Mouse (Mus musculus) gastrocnemius, postnatal 10 days (tissue): ENCODE results near the gene Grk3. TPM values are rescaled to one million over a fixed set of nuclear protein-coding genes. Genes with fewer than 3 reads are reported as not detected.

Experiments used
- DNase-seq: peaks from one replicate; pipeline ENCODE4 v3.0.0; 2021; ENCODE audit warnings: mixed read lengths
- total RNA-seq, 2 experiments: library from RNA; stranded (reverse); gene quantifications; 2 replicates each; pipeline ENCODE4 v1.2.3; 2021

The Grk3 gene
- total RNA-seq, 2 experiments from 2014 or later = 3.9 to 4.9 TPM

DNA sequence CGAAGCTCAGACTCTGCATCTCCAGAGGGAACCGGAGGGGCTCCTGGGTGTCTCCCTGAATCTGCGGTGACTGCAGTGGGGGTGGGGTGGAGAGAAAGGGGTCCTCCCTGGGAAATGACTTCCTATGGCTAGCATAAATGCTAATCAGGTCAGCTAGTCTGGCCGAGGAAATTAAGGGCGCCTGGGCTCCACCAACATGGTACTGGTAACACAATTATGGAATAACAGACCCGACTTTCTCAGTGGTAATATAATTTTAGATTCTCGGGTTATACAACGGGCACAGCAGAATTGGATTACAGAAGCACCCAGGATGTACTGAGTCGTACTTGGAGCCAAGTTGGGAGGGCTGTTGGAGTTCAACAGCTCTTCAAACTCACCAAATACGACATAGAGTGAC, 79.0 kb downstream of the Grk3 start:
- DNase-seq = no peak

- no peak for DNase-seq
These were observed 80.2 kb downstream of the Grk3 start for GRCm38 (mm10) chr5:112935436-112935835.

DNA sequence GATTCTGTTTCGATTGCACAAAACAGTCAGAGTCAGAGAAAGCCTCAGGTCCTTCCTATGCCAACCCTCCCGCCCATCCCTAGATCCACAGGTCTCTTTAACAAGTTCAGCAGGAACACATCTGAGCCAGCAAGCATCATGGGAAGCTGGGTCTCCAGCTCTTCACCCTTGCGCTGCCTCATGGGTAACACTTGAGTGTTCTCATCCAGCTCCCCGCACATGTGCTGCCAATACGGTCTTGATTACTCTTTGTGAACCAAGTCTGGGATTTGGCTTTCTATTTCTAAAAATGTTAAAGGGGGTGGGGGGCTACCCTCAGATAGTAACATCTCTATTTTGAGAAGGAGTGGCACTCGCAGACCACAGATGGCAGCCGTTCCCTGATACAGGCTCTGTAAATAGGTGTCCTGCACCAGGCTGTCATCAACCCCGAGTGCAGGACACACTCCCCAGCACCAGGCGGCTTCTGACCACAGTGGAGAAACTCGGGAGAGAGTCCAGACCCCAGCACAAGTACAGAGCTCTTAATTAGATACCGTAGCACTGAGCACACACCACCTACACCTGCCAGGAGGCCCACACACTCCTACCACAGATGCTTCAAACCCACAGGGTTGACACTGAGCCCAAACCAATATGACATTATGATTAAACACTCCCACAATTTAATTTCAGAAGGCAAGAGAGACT, 82.6 kb downstream of the Grk3 start:
- DNase-seq = no peak

DNA sequence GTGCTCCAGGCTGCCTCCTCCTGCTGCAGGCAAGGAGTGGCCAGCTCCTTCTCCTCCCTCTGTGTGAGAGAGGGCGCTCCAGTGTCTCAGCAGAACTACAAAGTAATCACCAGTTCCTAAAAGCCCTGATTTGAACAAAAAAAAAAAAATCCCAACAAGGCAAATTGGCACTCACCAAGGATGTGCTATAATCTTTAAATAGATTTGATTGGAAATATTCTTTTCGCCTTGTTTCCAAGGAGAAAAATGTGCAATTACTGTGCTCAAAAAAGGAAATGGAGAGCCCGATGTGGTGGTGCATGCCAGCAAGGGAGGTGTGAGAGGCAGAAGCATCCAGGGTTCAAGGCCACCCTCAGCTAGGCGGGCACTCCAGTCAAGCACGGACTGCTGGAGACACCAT, 83.7 kb downstream of the Grk3 start:
- no peak for DNase-seq

- DNase-seq = no peak
These were observed 87.2 kb downstream of the Grk3 start for GRCm38 (mm10) chr5:112928201-112928881.

- DNase-seq = no peak
These were observed 90.2 kb downstream of the Grk3 start for GRCm38 (mm10) chr5:112925422-112925821.

- DNase-seq = no peak
These were observed 90.8 kb downstream of the Grk3 start for GRCm38 (mm10) chr5:112924806-112925205.

GRCm38 (mm10) chr5:112923841-112924240, 91.8 kb downstream of the Grk3 start:
- DNase-seq = no peak

- no peak for DNase-seq
These were observed 93.7 kb downstream of the Grk3 start for GRCm38 (mm10) chr5:112921914-112922313.

DNA sequence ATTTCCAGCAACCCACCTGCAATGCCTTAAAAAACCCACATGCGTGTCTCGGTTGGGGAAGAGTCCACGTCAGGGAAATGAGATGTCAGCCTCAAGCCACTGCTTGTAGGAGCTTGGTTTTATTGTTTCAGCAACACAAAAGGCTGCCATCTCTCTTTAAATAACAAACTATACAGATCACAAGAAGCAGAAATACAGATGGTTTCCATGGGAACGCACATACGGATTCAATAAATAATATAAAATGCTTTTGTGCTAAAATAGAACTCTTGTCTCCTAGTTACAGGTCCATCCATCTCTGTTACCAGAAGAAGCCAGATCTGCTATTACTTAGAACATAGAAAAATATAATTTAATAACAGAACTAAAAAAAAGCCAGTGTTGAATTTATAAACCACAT, 105.2 kb downstream of the Grk3 start:
- no peak for DNase-seq

DNA sequence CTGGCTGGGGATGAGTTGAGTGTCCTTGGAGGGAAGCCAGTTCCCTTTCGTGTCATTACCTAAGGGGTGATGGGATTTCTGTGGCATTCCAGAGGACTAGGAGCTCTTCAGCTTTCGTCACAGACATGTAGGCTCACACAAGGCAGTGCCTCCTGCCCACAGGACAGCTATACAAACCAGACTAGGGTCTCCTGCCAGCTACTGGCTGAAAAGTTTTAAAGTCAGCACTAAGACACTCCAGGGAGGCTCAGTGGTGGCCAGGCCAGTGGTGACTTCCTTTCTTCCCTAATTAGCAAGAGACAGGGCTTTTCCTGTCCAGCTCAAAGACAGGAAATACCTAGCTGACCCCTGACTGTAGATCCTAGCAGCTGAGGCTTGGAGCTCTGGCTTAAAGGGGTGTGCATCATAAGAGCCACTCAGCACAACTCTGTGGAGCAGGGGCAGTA, 107.4 kb downstream of the Grk3 start:
- no peak for DNase-seq

GRCm38 (mm10) chr5:112907504-112907903, 108.1 kb downstream of the Grk3 start:
- DNase-seq = no peak

DNA sequence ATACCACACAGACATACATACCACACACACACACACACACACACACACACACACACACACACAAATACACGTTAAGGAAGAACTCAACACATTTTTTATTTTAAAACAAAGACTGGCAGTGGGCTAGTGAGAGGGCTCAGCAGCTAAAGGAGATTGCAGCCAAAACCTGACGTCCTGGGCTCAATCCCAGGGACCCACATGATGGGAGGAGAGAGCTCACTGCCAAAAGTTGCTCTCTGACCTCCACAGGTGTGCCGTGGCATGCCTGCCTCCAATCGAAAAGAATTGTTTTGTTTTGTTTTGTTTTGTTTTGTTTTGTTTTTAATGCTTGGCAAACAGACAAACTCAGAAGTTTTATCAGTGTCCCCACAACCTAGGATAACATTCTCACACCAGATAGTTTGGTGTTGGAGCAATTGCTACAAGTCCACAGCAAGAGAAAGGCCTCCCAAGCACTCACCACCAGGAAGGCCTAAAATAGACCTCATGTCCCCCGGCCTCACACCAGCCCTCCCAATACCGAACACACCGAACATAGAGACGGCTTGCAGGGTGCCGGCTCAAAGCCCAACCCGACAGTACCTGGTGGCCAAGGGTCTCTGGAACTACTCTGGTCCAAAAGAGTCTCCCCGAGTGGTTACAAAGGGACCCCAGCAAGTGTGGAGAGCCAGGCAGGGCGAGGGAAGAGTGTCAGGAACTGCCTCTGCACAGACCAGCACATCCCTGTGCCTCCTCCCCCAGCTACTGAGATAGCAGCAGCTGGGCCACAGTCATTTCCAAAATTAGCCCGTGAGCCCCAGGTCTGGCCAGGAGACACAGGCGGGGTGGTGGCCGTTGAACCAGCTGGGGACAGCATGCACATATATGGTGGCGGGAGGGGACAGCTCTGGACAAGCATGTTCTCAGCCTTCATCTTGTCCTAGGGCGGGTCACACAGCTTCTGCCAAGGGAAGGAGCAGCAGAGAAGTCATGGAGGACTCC, 119.6 kb downstream of the Grk3 start, which contains the start of gene Myo18b:
TSS of gene Myo18b (minus strand) at position 689 of the 981 bp plus-strand sequence.
- peak; percentile 58 for DNase-seq

DNA sequence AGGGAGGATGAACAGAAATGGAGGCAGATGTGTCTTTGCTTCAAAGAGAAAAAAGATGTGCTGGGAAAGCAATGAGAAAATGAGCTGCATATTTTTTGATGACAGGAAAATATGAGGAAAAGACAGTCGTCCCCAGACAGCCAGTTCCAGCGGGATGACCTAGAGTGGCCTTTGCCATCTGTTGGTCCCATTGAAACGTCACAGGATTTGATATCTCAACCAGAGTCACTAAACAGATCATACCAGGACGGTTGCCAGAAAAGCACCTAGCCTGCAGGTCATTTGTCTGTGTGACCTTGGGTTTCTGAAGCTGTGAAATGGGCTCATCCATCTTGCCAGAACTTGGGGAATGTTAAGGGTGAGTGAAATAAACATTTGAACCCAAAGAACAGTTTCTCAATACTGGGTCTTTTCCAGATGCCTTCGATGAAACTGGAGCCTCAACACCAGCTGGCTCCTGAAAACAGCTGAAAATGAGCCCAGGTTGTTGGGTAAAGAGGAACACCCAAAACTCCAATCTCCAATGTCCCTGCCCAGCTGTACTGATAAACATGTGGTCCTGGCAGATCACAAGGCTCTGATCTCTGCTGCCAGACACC, 122.0 kb downstream of the Grk3 start:
- DNase-seq = no peak

GRCm38 (mm10) chr5:112892411-112892810, 123.2 kb downstream of the Grk3 start:
- no peak for DNase-seq

DNA sequence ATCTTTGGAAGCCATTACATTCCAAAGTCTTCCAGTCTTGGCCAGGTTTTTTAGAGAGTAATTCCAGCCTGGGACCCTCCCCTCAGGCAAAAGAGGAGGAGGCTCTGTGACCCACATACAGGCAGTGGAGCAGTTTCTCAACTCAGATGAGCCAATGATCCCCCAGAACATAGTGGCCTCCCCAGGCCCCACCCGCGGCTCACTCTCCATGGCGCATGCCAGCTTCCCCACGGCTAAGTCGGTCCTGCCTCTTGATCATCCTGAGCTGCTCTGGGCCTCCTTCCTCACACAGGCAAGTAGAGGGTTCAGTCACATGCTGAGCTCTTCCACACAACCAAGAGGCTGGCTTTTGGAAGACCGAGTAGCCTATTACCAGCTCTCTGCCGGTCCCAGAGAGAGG, 126.9 kb downstream of the Grk3 start:
- no peak for DNase-seq

- DNase-seq = peak; percentile 89
These were observed 128.7 kb downstream of the Grk3 start for GRCm38 (mm10) chr5:112886687-112887491.

DNA sequence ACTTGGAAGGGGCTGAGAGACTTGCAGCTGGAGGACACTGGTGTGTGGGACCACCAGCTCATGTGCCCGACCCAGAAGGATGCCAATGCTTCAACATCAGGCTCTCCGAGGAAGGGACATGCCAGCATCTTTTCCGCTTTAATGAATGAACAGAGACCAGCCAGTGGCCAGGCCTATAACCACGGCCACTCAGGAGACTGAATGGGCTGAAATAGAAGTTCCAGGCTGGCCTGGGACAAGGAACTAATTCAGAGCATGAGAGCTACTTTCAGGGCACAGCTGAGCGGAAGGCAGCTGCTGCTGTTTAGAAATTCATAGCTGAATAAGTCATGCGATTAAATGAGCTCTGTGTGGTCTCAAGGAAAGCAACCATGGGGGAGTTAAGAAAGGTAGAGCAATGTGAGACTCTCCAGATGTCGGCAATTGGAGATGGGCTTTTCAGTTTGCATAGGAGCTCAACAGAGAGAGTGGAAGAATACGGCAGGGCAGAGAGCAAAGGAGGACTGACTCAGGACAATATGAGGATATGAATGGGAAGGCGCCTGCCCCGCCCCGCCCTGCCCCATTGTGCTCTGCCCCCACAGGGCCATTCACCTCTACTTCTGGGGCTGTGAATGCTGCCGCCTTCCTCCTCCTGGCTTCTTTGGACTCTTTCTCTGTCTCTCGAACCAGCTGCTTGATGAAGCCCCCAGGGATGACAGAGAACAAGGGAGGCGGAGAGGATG, 138.0 kb downstream of the Grk3 start:
- DNase-seq = no peak

- no peak for DNase-seq
These were observed 138.7 kb downstream of the Grk3 start for GRCm38 (mm10) chr5:112876846-112877390.

- no peak for DNase-seq
These were observed 142.6 kb downstream of the Grk3 start for GRCm38 (mm10) chr5:112872999-112873398.
